Mouse (Mus musculus) liver, postnatal 0 days (tissue): ENCODE measurements around the gene Med12l. TPM values are rescaled to one million over a fixed set of nuclear protein-coding genes. Genes with fewer than 3 reads are reported as not detected.

Experiments used
- ATAC-seq: fragments of 200-750 bp; cut with Nextera tagmentation; 2 replicates; pipeline ENCODE4 v1.8.0; 2017; ENCODE audit warnings: mild to moderate bottlenecking, moderate library complexity
- DNase-seq: peaks from one replicate; pipeline ENCODE4 v3.0.0-alpha.2; 2016
- H3K27ac ChIP-seq: fragments of 300-500 bp; sonication (generic); 2 replicates; pipeline ENCODE4 v1.5.1; 2014; ENCODE audit warnings: antibody characterized with exemption, moderate library complexity, mild to moderate bottlenecking, low read depth
- H3K27me3 ChIP-seq: fragments of 300-500 bp; sonication (generic); 2 replicates; pipeline ENCODE4 v1.6.1; 2014; ENCODE audit warnings: low read length, control low read depth, mixed read lengths; ENCODE audit not compliant: insufficient read depth
- H3K36me3 ChIP-seq: fragments of 300-500 bp; sonication (generic); replicated peaks from 2 replicates; pipeline ENCODE4 v1.6.1; 2014; ENCODE audit warnings: mild to moderate bottlenecking, control low read depth, low read length, moderate library complexity, mixed read lengths; ENCODE audit not compliant: insufficient read depth
- H3K4me1 ChIP-seq: fragments of 300-500 bp; sonication (generic); 2 replicates; pipeline ENCODE4 v1.6.1; 2014; ENCODE audit warnings: antibody characterized with exemption, mild to moderate bottlenecking, control low read depth; ENCODE audit not compliant: insufficient read depth
- H3K4me2 ChIP-seq: fragments of 300-500 bp; sonication (generic); 2 replicates; pipeline ENCODE4 v1.6.1; 2014; ENCODE audit warnings: low read depth, mild to moderate bottlenecking, low read length, moderate library complexity, mixed read lengths
- H3K4me3 ChIP-seq: fragments of 300-500 bp; sonication (generic); 2 replicates; pipeline ENCODE4 v1.5.1; 2014; ENCODE audit warnings: low read depth, low read length
- H3K9ac ChIP-seq: fragments of 300-500 bp; sonication (generic); replicated peaks from 2 replicates; pipeline ENCODE4 v1.6.1; 2014; ENCODE audit warnings: mild to moderate bottlenecking, moderate library complexity
- H3K9me3 ChIP-seq: fragments of 300-500 bp; sonication (generic); 2 replicates; pipeline ENCODE4 v1.6.1; 2016; ENCODE audit warnings: mild to moderate bottlenecking, control low read depth, low read length, mixed read lengths
- CTCF ChIP-seq: sonication (generic); IDR thresholded peaks from 2 replicates; pipeline ENCODE4 v1.5.1; 2016; ENCODE audit warnings: antibody characterized with exemption, low read depth
- EP300 ChIP-seq: IDR thresholded peaks from 2 replicates; pipeline ENCODE4 v1.6.1; 2016; ENCODE audit warnings: antibody characterized with exemption, low read depth, mild to moderate bottlenecking
- WGBS: fragments of 180-500 bp; shearing (Covaris S2); extraction: QIAGEN DNeasy Blood & Tissue Kit; methylation state at CpG from one replicate; pipeline ENCODE4 v1.1.7; 2014; ENCODE audit not compliant: insufficient replicate concordance; 5-methylcytosine and 5-hydroxymethylcytosine counted together
- polyA plus RNA-seq: library from polyadenylated mRNA; unstranded; fragments of >200 nt; fragmentation: Nextera tagmentation; extraction: Ambion mirVana; gene quantifications from 2 replicates; pipeline ENCODE4 v1.2.1, GENCODE M21; 2015

Gene Med12l
- polyA plus RNA-seq, 1 experiment from 2014 or later: 0.67 TPM

DNA sequence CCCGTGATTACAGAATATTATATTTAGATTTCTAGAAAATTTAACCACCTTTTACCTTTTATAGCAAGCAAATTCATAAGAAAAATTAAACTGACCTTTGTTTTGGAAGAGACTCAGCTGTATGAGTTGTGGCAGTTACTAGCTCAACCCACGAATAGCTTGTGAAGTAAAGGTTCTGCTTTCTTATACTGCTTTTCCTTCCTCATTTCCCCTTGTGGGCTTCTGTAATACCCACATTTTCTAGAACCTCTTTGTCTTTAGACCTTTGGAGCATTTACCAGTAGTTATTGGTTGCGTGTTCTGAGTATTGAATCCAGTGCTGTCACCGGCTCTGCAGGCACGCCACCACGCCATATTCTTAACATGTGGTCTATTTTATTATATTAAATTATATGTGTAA is 205.1 kb downstream of the Med12l start, which contains the start of gene P2ry13:
TSS of gene P2ry13 (minus strand) at position 156 of the 400 bp plus-strand sequence.
- no peaks in the 10 kb centered on the region for H3K27me3 ChIP-seq
- no peaks in the 10 kb centered on the region for H3K36me3 ChIP-seq
- 52% methylated on average over 6 of the region's 6 CpGs for WGBS
- no peaks in the 10 kb centered on the region for H3K9me3 ChIP-seq
- DNase-seq (no peak), ATAC-seq (no peak; the same call in 1 of the 2 replicates)
- peak within 1 kb of the TSS; percentile 32; the same call in 1 of the 2 replicates for H3K4me3 ChIP-seq
- no peak within 1 kb of the TSS for H3K9ac ChIP-seq
- TF ChIP-seq CTCF (no peak), EP300 (no peak)
- peak within 1 kb of the TSS; percentile 49 for H3K4me2 ChIP-seq
- peak within 1 kb of the TSS; percentile 44 for H3K27ac ChIP-seq
- H3K4me1 ChIP-seq: peaks cover 4% of the 10 kb centered on the region

DNA sequence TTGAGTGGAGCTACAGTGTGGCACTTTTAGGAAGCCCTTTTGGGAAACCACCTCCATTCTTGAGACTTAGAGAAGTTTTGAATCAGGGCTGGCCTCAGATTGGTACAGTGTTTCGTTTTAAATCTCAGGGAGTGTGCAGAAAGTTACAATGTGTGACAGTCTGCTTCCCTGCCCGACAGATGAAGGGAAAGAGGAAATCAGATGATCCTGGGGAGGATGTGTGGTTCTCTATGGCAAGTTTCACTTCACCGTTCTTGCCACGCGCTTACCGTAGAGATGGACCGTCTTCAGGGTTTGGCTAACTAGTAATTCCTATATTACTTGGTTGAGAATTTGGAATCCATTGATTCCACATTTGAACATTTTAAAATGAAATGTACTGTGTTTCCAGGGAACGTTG is 206.2 kb downstream of the Med12l start:
- DNase-seq (no peak), ATAC-seq (no peak)
- H3K4me1 ChIP-seq: no peaks in the 10 kb centered on the region
- 0 out of 2 replicates have a peak overlapping the region, but pooled peaks have one; percentile 25 for H3K27ac ChIP-seq
- H3K36me3 ChIP-seq: no peaks in the 10 kb centered on the region
- no peak overlapping the region for H3K9ac ChIP-seq
- WGBS: 54% methylated on average over 8 of the region's 8 CpGs
- TF ChIP-seq EP300 (no peak), CTCF (no peak)
- H3K9me3 ChIP-seq: no peaks in the 10 kb centered on the region
- H3K4me2 ChIP-seq: peak overlapping the region; percentile 24
- no peaks in the 10 kb centered on the region for H3K27me3 ChIP-seq
- no peak overlapping the region for H3K4me3 ChIP-seq

DNA sequence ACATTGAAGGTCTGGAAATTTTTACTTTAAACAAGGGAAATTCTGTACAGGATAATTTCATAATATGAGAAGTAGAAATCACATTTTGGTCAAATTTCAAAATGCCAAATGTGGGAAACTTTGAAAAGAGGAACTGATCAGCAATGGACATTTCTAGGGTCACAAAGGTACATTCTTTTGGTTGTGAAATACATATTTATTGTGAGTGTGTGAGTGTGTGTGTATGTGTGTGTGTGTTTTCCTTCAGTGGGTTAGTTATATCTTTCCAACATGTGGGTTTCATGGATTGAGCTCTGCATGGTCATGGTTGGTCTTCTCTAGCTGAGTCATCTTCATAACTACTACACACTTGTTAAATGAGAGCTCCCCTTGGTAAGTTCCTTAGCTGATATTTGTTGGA is 206.8 kb downstream of the Med12l start:
- Histone ChIP-seq H3K4me3 (no peak overlapping the region), H3K36me3 (no peaks in the 10 kb centered on the region), H3K9ac (no peak overlapping the region), H3K4me1 (no peaks in the 10 kb centered on the region), H3K27me3 (no peaks in the 10 kb centered on the region), H3K9me3 (no peaks in the 10 kb centered on the region), H3K27ac (no peak overlapping the region), H3K4me2 (no peak overlapping the region)
- DNase-seq: no peak
- no peak for ATAC-seq
- TF ChIP-seq CTCF: no peak
- no peak for TF ChIP-seq EP300

DNA sequence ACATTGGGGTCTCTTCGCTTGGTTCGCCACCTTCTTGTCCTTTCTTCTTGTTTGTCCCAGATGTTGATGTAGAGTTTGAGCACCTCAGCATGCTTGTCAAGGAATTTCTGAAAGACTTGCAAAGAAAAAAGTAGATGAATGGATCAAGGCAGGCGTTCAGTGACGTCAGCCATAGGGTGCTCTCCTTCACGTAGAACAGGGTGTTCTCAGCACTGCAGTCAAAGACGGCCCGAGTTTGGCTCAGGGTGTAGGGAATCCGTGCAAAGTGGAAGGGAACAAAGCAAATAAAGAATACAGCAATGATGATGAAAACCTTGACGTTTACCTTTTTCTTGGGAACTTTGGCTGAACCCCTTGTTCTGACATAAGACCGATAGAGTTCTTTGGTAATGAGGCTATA is 211.6 kb downstream of the Med12l start:
- ATAC-seq: no peak
- Histone ChIP-seq H3K9ac (no peak overlapping the region), H3K4me1 (no peaks in the 10 kb centered on the region), H3K36me3 (no peaks in the 10 kb centered on the region), H3K27me3 (no peaks in the 10 kb centered on the region), H3K4me2 (no peak overlapping the region), H3K9me3 (no peaks in the 10 kb centered on the region), H3K4me3 (no peak overlapping the region), H3K27ac (no peak overlapping the region)
- no peak for TF ChIP-seq EP300
- no peak for TF ChIP-seq CTCF
- 82% methylated on average over 10 of the region's 10 CpGs for WGBS
- DNase-seq: no peak

DNA sequence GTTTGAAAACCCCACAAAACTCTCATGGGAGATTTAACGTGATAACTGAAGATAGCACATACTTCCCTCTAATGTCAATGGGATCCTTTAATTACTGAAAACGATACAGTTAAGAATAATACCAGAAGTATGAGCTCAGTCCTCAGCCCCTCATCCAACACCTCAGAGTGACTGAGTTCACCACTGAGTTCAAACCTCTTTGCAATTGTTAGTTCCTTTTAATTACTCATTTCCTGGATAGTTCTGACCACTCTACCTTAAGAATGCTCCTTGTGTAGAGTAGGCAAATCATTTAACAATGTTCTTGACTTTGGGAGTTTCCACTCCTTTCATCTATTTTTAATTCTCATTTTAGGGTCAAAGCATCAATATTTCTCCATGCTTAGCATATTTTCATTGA is 213.7 kb downstream of the Med12l start:
- no peaks in the 10 kb centered on the region for H3K27me3 ChIP-seq
- no peak overlapping the region for H3K27ac ChIP-seq
- H3K4me1 ChIP-seq: no peaks in the 10 kb centered on the region; the same call in 1 of the 2 replicates
- TF ChIP-seq CTCF: no peak
- no peak for TF ChIP-seq EP300
- no peaks in the 10 kb centered on the region for H3K36me3 ChIP-seq
- H3K9me3 ChIP-seq: no peaks in the 10 kb centered on the region
- ATAC-seq: no peak
- no peak overlapping the region for H3K4me2 ChIP-seq
- DNase-seq: no peak
- H3K4me3 ChIP-seq: no peak overlapping the region
- 75% methylated on average over 2 of the region's 2 CpGs for WGBS
- H3K9ac ChIP-seq: no peak overlapping the region

DNA sequence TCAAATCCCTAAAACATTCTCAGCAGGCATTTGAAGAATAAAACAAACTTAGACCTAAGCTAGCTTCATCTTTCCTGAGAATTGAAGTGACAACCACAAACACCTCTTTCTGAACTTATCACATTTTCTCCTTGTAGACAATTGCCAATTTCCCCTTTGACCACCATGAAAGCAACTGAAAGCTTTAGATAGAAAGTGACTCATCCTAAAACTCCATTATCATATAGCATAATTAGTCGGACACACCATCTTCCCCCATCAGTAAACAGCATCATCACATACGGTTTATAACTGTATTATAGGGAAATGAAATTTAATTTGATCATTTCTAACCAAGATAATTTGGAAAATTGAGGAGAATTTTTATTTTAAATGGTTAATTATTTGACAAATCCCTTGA is 216.7 kb downstream of the Med12l start:
- H3K4me1 ChIP-seq: peaks cover 3% of the 10 kb centered on the region; the same call in 1 of the 2 replicates
- TF ChIP-seq CTCF (no peak), EP300 (no peak)
- no peaks in the 10 kb centered on the region for H3K36me3 ChIP-seq
- 61% methylated on average over 2 of the region's 2 CpGs for WGBS
- no peak overlapping the region for H3K4me3 ChIP-seq
- H3K4me2 ChIP-seq: no peak overlapping the region
- no peak overlapping the region for H3K27ac ChIP-seq
- ATAC-seq (no peak), DNase-seq (no peak)
- no peaks in the 10 kb centered on the region for H3K27me3 ChIP-seq
- H3K9ac ChIP-seq: no peak overlapping the region
- no peaks in the 10 kb centered on the region for H3K9me3 ChIP-seq

DNA sequence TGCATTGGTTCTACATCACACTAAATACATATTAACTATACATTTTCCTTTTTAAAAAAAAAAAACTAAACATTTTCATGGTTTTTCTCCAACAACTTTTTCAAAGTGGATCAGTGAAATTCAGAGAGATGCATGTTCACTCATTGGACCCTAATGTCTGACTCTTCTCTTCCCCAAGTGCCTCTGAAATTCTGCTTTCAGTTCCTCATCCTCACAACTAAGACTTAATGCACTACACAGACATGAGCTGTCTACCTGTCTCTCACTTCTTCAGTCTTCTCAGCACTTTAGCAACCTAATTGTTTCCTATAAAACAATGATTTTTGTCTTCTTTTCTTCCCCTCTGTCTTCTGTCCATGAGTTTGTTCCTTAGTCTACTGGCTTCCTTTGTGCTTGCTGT is 219.8 kb downstream of the Med12l start:
- no peak for DNase-seq
- Histone ChIP-seq H3K4me2 (no peak overlapping the region), H3K36me3 (no peaks in the 10 kb centered on the region), H3K4me1 (peaks cover 7% of the 10 kb centered on the region; the same call in 1 of the 2 replicates), H3K27me3 (no peaks in the 10 kb centered on the region), H3K4me3 (no peak overlapping the region), H3K9ac (no peak overlapping the region), H3K27ac (no peak overlapping the region), H3K9me3 (no peaks in the 10 kb centered on the region)
- ATAC-seq: no peak
- TF ChIP-seq CTCF (no peak), EP300 (no peak)
